Mouse (Mus musculus): ENCODE measurements around the gene Myt1l. TPM values are rescaled to one million over a fixed set of nuclear protein-coding genes. Genes with fewer than 3 reads are reported as not detected.

Myt1l gene
- total RNA-seq, 2 experiments from 2014 or later, result 218 to 245 TPM

DNA sequence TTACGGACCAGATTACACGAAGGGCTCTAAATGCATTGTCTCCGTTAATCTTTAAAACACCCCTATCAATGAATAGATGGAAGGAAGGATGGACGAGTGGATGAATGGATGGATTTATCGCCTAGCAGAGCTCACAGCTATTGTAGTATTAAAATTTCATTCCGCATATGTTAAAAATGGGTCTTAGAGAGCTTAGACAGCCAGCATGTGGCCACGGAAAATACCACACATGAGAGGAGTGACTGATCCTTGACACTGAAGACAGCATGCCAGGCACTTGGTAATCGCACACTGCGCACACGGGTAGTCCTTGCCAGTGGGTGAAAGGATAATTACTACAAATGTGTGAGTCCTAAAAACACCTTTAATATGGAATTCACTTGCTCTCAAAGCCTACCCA is 171.2 kb downstream of the Myt1l start:
- DNase-seq (ENCODE audit: low spot score in 2 of 2), result no peak
- intact Hi-C loops (cut with DNase I), result loop anchor here (5.0 kb wide), 2 partner anchors 58 to 123 kb away; no protein-coding TSS in a partner anchor

- DNase-seq (ENCODE audit: low spot score in 2 of 2), result no peak
- intact Hi-C loops (cut with DNase I), result no loop called here
Observed at GRCm38 (mm10) chr12:29700026-29700425, 171.8 kb downstream of the Myt1l start.

- intact Hi-C loops (cut with DNase I), result no loop called here
Observed at GRCm38 (mm10) chr12:29701076-29701475, 172.9 kb downstream of the Myt1l start.

DNA sequence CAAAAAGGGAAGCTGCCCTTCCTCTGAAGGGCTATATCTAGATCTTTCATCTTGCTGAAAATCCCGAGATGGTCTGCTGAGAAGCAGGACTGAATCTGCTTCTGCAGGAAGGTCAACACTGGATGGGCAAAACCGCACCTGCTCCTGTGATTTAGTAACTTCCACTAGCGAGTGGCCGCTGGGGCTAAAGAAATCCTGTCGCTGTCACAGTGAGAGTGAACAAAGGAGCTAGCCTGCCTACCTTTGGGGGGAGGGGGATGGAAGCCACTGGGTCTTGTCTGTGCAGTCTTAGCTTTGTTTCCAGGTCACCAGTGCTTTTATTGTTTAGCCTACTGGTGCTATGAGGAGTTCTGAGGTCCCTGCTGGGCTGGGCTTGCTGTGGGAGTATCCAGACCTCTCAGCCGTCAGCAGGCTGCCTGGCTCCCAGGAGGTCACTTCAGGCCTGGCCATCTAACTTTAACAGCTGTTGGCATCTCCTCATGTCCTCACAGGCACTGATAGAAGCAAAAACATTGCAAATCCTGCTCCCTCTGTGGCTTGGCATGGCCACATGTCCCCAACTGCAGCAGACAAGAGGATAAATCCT is 173.6 kb downstream of the Myt1l start:
- no peak for DNase-seq (ENCODE audit: low spot score in 2 of 2)
- intact Hi-C loops (cut with DNase I), result no loop called here

More at GRCm38 (mm10) chr12:29701076-29701475, 172.9 kb downstream of the Myt1l start:
- DNase-seq (ENCODE audit: low spot score in 2 of 2), result no peak

- DNase-seq (ENCODE audit: low spot score in 2 of 2), result peak; percentile 54 to 79
- intact Hi-C loops (cut with DNase I), result no loop called here
Observed at GRCm38 (mm10) chr12:29702626-29703025, 174.4 kb downstream of the Myt1l start.

DNA sequence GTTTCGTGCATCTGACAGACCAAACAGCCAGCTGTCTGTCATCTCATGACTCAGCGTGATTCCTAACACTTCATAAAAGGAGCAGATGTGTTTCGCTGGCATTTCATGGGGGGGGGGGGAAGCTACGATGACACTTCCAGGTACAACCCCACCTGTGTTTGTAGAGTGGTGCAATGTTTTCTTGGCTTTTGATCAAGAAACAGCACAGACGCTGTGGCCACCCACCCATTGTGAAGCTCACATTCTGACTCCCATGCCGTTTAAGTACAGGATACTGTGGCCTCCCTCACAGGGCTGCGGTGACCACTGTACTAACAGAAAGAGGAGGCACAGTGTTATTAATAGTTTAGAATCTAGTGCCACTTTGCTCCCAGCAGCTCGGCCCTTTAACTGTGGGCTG is 175.4 kb downstream of the Myt1l start:
- intact Hi-C loops (cut with DNase I), result no loop called here

DNA sequence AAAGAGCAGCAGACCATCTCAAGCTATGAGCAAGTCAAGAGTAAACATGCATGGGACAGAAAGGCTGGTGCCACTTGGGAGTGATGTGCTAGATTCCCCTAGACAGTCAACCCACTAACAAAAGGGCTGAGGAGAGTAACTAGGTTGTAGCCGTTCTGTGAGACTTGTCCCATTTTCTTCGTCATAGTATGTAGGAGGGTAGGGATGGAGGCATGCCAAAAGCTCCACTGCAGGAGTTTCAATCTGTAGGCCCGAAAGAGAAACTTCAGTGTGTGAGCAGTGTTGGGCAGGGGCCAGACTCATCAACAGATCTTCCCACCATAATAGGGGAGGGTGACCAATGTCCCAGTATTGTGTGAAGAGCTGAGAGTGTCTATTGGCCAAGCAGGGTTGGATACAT is 178.9 kb downstream of the Myt1l start:
- intact Hi-C loops (cut with DNase I), result no loop called here
- peak in 1 of 2 experiments; percentile 88 for DNase-seq (ENCODE audit: low spot score in 2 of 2)

More for the DNA sequence above, 175.4 kb downstream of the Myt1l start:
- no peak for DNase-seq (ENCODE audit: low spot score in 2 of 2)

- intact Hi-C loops (cut with DNase I), result no loop called here
- peak in 1 of 2 experiments; percentile 71 for DNase-seq (ENCODE audit: low spot score in 2 of 2)
Observed at GRCm38 (mm10) chr12:29708166-29708565, 180.0 kb downstream of the Myt1l start.

GRCm38 (mm10) chr12:29712795-29713721 is 184.9 kb downstream of the Myt1l start:
- intact Hi-C loops (cut with DNase I), result no loop called here
- no peak for DNase-seq (ENCODE audit: low spot score in 2 of 2)

DNA sequence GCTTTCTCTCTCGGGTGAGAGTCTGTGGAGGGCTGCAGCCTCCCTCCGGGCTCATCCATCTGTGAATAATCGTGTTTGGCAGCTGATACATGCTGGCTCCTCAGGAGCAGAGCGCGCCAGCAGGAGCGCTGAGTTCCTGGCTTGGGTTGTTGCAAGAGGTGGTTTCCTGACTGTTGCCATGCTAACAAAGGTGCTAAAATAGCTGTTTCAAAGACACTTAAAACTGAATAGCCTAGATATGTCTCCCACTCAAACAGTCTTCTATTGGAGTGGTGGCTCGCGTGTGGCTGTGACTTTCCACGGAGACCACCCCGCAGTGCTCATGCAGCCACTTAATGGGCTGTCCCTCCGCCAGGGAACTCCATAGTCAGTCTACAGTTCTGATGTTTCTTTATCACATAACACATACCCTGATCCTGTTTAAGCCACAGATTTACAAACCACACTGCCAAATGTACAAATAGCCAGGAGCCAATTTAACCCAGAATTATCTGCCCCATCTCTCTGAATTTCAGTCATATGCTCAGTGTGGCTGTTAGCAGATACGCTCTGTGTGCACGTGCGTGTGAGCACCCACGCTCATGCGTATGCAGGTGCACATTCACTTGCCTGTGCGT is 195.6 kb downstream of the Myt1l start:
- intact Hi-C loops (cut with DNase I), result no loop called here
- peak; percentile 77 to 90 for DNase-seq (ENCODE audit: low spot score in 2 of 2)

DNA sequence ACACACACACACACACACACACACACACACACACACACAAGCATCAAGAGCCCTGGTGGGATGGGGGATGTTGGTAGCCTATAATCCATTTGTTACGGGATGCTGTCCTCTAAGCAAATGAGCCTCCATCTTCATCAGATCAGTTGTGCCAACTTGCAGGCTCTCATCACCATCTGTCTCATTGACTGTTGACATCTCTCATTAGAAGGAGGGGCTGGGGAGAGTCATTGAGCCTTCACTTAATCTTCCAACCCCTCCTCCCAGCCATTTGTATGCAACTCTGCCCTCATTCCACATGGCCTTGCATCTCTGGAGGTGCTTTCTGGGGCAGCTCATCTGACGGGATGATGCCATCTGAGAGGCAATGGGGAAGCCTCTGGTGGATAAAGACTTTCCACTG is 200.1 kb downstream of the Myt1l start:
- no peak for DNase-seq (ENCODE audit: low spot score in 2 of 2)
- intact Hi-C loops (cut with DNase I), result no loop called here

GRCm38 (mm10) chr12:29740346-29741025 is 212.3 kb downstream of the Myt1l start:
- intact Hi-C loops (cut with DNase I), result loop anchor here (1.0 kb wide), 1 partner anchor 45 kb away; no protein-coding TSS in a partner anchor
- DNase-seq (ENCODE audit: low spot score in 2 of 2), result peak; percentile 59 to 87

DNA sequence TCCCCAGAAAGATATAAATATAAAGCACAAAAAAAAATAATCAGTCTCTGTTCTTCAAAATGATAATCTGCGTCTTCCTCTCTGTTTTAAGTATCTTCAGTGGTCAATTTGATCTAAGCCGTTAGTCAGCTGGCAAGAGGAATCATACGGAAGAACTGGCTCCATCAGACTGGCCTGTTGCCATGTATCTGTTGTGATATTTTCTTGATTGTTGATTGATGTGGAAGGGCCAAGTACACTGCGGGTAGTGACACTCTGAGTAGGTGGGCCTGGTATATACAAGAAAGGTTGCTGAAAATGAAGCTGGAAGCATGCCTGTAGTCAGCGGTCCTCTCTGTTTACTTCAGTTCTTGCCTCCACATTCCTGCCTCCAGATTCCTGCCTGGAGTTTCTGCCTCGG is 213.0 kb downstream of the Myt1l start:
- intact Hi-C loops (cut with DNase I), result no loop called here

DNA sequence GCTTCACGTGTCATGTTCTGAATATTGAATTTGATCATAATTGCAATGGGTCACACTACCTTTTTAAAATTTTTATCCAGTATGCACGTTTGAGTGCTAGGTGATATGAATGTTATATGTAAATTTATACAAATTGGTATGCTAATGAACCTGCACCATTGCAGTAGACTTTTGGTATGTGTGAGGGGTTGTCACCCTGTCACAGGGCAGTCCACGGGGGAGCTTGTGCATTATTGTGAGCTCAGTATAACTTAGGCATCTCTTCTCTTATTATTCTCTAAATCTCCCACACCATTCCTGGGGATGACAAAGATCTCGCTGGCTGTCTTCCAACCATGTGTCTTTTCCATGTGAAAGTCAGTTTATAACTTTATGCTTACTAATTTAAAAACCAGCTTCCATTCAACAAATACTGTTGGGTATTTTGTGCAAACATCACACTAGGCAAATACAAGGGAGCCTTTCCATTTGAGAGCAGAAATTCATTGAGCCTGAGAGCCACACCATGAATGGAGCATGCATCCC is 222.5 kb downstream of the Myt1l start:
- intact Hi-C loops (cut with DNase I), result no loop called here
- DNase-seq (ENCODE audit: low spot score in 2 of 2), result peak in 1 of 2 experiments; percentile 44

More for the DNA sequence above, 213.0 kb downstream of the Myt1l start:
- DNase-seq (ENCODE audit: low spot score in 2 of 2), result no peak

DNA sequence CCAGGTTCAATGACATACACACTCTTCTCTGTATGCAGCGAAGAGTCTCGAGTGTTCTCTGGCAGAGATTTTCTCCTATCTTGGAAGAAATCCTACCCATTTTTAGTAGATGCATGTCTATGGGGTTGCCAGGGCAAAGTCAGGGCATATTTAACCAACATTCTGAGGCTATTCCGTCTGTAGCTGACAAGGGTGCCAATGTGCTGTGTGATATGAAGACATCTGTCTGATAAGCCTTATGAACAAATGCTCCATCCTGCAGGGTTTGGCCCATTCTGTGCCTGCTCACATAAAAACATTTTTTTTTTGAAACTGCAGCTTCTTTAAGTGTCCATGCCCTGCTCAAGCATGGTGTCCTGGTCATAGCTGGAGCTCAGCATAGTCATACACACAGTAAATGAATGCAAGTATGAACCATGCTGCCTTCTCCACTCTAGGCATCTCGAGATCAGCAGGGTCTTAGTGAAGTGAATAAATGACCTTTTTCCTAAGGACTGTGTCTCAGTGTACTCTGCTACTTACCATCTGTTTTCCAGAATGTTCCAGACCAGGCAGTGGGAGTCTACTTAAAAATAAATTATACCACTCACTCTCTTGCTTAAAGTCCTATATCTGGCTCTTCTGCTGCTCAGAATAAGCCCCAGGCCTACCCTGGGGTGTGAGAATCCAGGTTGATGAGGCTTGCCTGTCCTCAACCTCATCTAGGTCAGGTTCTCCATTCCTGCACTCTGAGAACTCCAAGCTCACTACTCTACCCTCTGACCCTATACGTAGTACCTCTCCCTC is 227.1 kb downstream of the Myt1l start:
- DNase-seq (ENCODE audit: low spot score in 2 of 2), result peak in 1 of 2 experiments; percentile 73
- intact Hi-C loops (cut with DNase I), result loop anchor here (5.0 kb wide), 1 partner anchor 58 kb away; no protein-coding TSS in a partner anchor

GRCm38 (mm10) chr12:29755872-29756265 is 227.7 kb downstream of the Myt1l start:
- DNase-seq (ENCODE audit: low spot score in 2 of 2), result peak in 1 of 2 experiments; percentile 81
- intact Hi-C loops (cut with DNase I), result loop anchor here (5.0 kb wide), 1 partner anchor 59 kb away; no protein-coding TSS in a partner anchor

- no peak for DNase-seq (ENCODE audit: low spot score in 2 of 2)
- intact Hi-C loops (cut with DNase I), result no loop called here
Observed at GRCm38 (mm10) chr12:29760611-29761010, 232.4 kb downstream of the Myt1l start.

DNA sequence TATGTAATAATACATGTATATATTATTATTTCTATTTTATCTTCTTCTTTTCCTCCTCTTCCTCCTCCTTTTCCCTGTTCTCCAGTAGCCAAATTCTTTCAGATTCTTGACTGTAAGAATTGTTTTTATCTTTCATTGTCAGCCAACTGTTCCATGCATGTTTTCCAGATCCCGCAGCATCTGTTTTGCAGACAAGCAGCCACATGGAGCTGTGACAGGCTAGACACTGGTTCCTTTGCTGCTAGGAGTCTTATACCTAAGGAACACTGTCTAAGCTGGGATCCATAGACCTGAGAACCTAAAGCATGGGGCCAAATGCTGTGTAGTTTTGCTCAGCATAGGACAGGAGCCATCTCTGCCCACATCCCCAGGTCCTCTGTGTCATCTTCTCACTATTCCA is 238.0 kb downstream of the Myt1l start:
- peak in 1 of 2 experiments; percentile 53 for DNase-seq (ENCODE audit: low spot score in 2 of 2)

GRCm38 (mm10) chr12:29771791-29772190 is 243.6 kb downstream of the Myt1l start:
- intact Hi-C loops (cut with DNase I), result no loop called here
- no peak for DNase-seq (ENCODE audit: low spot score in 2 of 2)

More for the DNA sequence above, 238.0 kb downstream of the Myt1l start:
- intact Hi-C loops (cut with DNase I), result no loop called here
